Mouse (Mus musculus) spleen, adult 2 months (tissue): ENCODE measurements at regions not wholly inside any gene's neighbourhood (a gene's known extent, or its start where the extent isn't known, plus 50 kb on each side); places are given as distances from the start of the nearest gene placed in this dataset.

Experiments used
- DNase-seq, 2 experiments: peaks; one replicate each; pipeline versions ENCODE4 v3.0.0 to v3.0.0-alpha.2; 2012 to 2021; ENCODE audit warnings: low spot score in 2 of 2, low read depth in 1 of 2
- H3K27ac ChIP-seq: fragments of 200-500 bp; 2 replicates; pipeline ENCODE4 v1.5.1; 2012; ENCODE audit warnings: low read length, inconsistent platforms; ENCODE audit not compliant: insufficient read depth
- H3K27me3 ChIP-seq: fragments of 200-500 bp; 2 replicates; pipeline ENCODE4 v1.6.1; 2012; ENCODE audit warnings: mild to moderate bottlenecking, moderate library complexity, low read length, inconsistent platforms; ENCODE audit not compliant: control insufficient read depth, insufficient read depth
- H3K36me3 ChIP-seq: fragments of 200-500 bp; 2 replicates; pipeline ENCODE4 v1.6.1; 2012; ENCODE audit warnings: mild to moderate bottlenecking, low read length, inconsistent platforms; ENCODE audit not compliant: control insufficient read depth, insufficient read depth
- H3K4me1 ChIP-seq: fragments of 200-500 bp; 2 replicates; pipeline ENCODE4 v1.6.1; 2011; ENCODE audit warnings: inconsistent platforms; ENCODE audit not compliant: control insufficient read depth, insufficient read depth, insufficient read length
- H3K4me3 ChIP-seq: fragments of 200-500 bp; 2 replicates; pipeline ENCODE4 v1.5.1; 2011; ENCODE audit warnings: mild to moderate bottlenecking, inconsistent platforms; ENCODE audit not compliant: insufficient read depth, insufficient read length; ENCODE audit errors: extremely low read depth
- CTCF ChIP-seq: fragments of 200-500 bp; IDR thresholded peaks from 2 replicates; pipeline ENCODE4 v1.5.1; 2011; ENCODE audit warnings: mild to moderate bottlenecking, inconsistent platforms; ENCODE audit not compliant: insufficient read depth, insufficient read length, insufficient replicate concordance; ENCODE audit errors: extremely low read depth
- POLR2A ChIP-seq: fragments of 200-500 bp; IDR thresholded peaks from 2 replicates; pipeline ENCODE4 v1.6.1; 2011; ENCODE audit warnings: low read depth, low read length, inconsistent platforms
- WGBS: fragments of 180-500 bp; shearing (Covaris S2); methylation state at CpG from one replicate; pipeline ENCODE4 v1.1.7; 2018; 5-methylcytosine and 5-hydroxymethylcytosine counted together

- 81% methylated on average over 5 of the region's 5 CpGs for WGBS
Measured at GRCm38 (mm10) chrX:11585353-11585752, 257.7 kb downstream of the H2al1j start.

GRCm38 (mm10) chrX:11591391-11592187, 264.0 kb downstream of the H2al1j start:
- no peak overlapping the region for H3K27ac ChIP-seq
- no peaks in the 10 kb centered on the region for H3K36me3 ChIP-seq
- H3K27me3 ChIP-seq = no peaks in the 10 kb centered on the region
- DNase-seq = no peak
- TF ChIP-seq POLR2A (no peak), CTCF (no peak)
- H3K4me1 ChIP-seq = no peaks in the 10 kb centered on the region
- 76% methylated on average over 10 of the region's 10 CpGs for WGBS
- H3K4me3 ChIP-seq = no peak overlapping the region

More at GRCm38 (mm10) chrX:11585353-11585752, 257.7 kb downstream of the H2al1j start:
- H3K27ac ChIP-seq = no peak overlapping the region
- TF ChIP-seq CTCF (no peak), POLR2A (no peak)
- DNase-seq = no peak
- no peaks in the 10 kb centered on the region for H3K27me3 ChIP-seq
- no peaks in the 10 kb centered on the region for H3K4me1 ChIP-seq
- H3K4me3 ChIP-seq = no peak overlapping the region
- H3K36me3 ChIP-seq = no peaks in the 10 kb centered on the region

GRCm38 (mm10) chrX:11594542-11594941, 266.9 kb downstream of the H2al1j start:
- WGBS = 21% methylated on average over 3 of the region's 3 CpGs
- DNase-seq = no peak

GRCm38 (mm10) chrX:11597548-11597947, 269.9 kb downstream of the H2al1j start:
- DNase-seq = no peak
- Histone ChIP-seq H3K27me3 (no peaks in the 10 kb centered on the region), H3K27ac (no peak overlapping the region), H3K4me1 (no peaks in the 10 kb centered on the region; the same call in 1 of the 2 replicates), H3K36me3 (no peaks in the 10 kb centered on the region), H3K4me3 (no peak overlapping the region)
- 85% methylated on average over 7 of the region's 7 CpGs for WGBS
- no peak for TF ChIP-seq CTCF
- no peak for TF ChIP-seq POLR2A

More at GRCm38 (mm10) chrX:11594542-11594941, 266.9 kb downstream of the H2al1j start:
- Histone ChIP-seq H3K4me3 (no peak overlapping the region), H3K27ac (no peak overlapping the region), H3K36me3 (no peaks in the 10 kb centered on the region), H3K27me3 (no peaks in the 10 kb centered on the region), H3K4me1 (no peaks in the 10 kb centered on the region; the same call in 1 of the 2 replicates)
- TF ChIP-seq CTCF (no peak), POLR2A (no peak)

- TF ChIP-seq POLR2A (no peak), CTCF (no peak)
- no peaks in the 10 kb centered on the region for H3K36me3 ChIP-seq
- DNase-seq = no peak
- no peak overlapping the region for H3K4me3 ChIP-seq
- no peaks in the 10 kb centered on the region for H3K27me3 ChIP-seq
- H3K27ac ChIP-seq = no peak overlapping the region
- H3K4me1 ChIP-seq = no peaks in the 10 kb centered on the region
- WGBS = 59% methylated on average over 8 of the region's 8 CpGs
Measured at GRCm38 (mm10) chrX:11614237-11614636, 286.6 kb downstream of the H2al1j start.

- DNase-seq = no peak
- no peak overlapping the region for H3K4me3 ChIP-seq
- H3K27me3 ChIP-seq = no peaks in the 10 kb centered on the region
- TF ChIP-seq POLR2A (no peak), CTCF (no peak)
- H3K4me1 ChIP-seq = no peaks in the 10 kb centered on the region
- no peak overlapping the region for H3K27ac ChIP-seq
- WGBS = 84% methylated on average over 19 of the region's 19 CpGs
- no peaks in the 10 kb centered on the region for H3K36me3 ChIP-seq
Measured at GRCm38 (mm10) chrX:11621045-11621763, 293.6 kb downstream of the H2al1j start.
